Mouse (Mus musculus) forebrain, embryonic 16.5 days (tissue): ENCODE measurements around the gene Borcs7. TPM values are rescaled to one million over a fixed set of nuclear protein-coding genes. Genes with fewer than 3 reads are reported as not detected.
"Not testable (repeated sequence)": the region's sequence is repeated elsewhere in the genome, so short reads cannot be mapped to it uniquely, and the experiment has no call there.

Experiments
- ATAC-seq: fragments of 200-750 bp; cut with Nextera tagmentation; 2 replicates; pipeline ENCODE4 v1.8.0; 2017; ENCODE audit warnings: mild to moderate bottlenecking, moderate library complexity
- H3K27ac ChIP-seq: fragments of 300-500 bp; sonication (generic); 2 replicates; pipeline ENCODE4 v1.5.1; 2014; ENCODE audit warnings: low read length, control low read depth
- H3K27me3 ChIP-seq: fragments of 300-500 bp; sonication (generic); replicated peaks from 2 replicates; pipeline ENCODE4 v1.6.1; 2014; ENCODE audit warnings: low read length; ENCODE audit not compliant: control insufficient read depth, insufficient read depth
- H3K36me3 ChIP-seq: fragments of 300-500 bp; sonication (generic); 2 replicates; pipeline ENCODE4 v1.6.1; 2014; ENCODE audit not compliant: control insufficient read depth, insufficient read depth
- H3K4me1 ChIP-seq: fragments of 300-500 bp; sonication (generic); replicated peaks from 2 replicates; pipeline ENCODE4 v1.6.1; 2014; ENCODE audit warnings: low read length; ENCODE audit not compliant: control insufficient read depth, insufficient read depth
- H3K4me2 ChIP-seq: fragments of 300-500 bp; sonication (generic); 2 replicates; pipeline ENCODE4 v1.6.1; 2014; ENCODE audit warnings: mild to moderate bottlenecking, low read length, control low read depth
- H3K4me3 ChIP-seq: fragments of 300-500 bp; sonication (generic); replicated peaks from 2 replicates; pipeline ENCODE4 v1.5.1; 2014; ENCODE audit warnings: mild to moderate bottlenecking, low read length, control low read depth
- H3K9ac ChIP-seq: fragments of 300-500 bp; sonication (generic); replicated peaks from 2 replicates; pipeline ENCODE4 v1.6.1; 2014; ENCODE audit warnings: low read depth, low read length, control low read depth
- H3K9me3 ChIP-seq: fragments of 300-500 bp; sonication (generic); 2 replicates; pipeline ENCODE4 v1.6.1; 2016; ENCODE audit warnings: low read length; ENCODE audit not compliant: control insufficient read depth
- WGBS: fragments of 180-500 bp; shearing (Covaris S2); extraction: QIAGEN DNeasy Blood & Tissue Kit; methylation state at CpG from one replicate; pipeline ENCODE4 v1.1.7; 2014; 5-methylcytosine and 5-hydroxymethylcytosine counted together
- polyA plus RNA-seq: library from polyadenylated mRNA; unstranded; fragments of >200 nt; fragmentation: Nextera tagmentation; extraction: Ambion mirVana; gene quantifications from 2 replicates; pipeline ENCODE4 v1.2.1, GENCODE M21; 2015

The Borcs7 gene
- polyA plus RNA-seq, 1 experiment from 2014 or later: 14.0 TPM

DNA sequence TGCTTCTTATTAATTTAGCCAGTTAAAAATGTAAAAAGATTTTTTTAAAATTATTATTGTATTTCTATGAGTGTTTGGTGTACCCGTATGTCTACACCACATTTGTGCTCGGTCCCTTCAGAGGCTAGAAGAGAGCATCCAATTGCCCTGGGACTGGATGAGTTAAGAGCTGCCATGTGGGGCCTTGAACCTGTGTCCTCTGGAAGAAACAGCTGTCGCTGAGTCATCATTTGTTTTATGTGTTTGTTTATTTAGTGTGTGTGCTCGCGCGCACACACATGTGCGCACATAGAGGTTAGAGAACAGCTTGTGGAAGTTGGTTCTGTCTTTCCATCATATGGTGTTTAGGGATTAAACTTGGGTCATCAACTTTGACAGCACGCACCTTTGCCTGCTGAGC lies 36.4 kb downstream of the Borcs7 start:
- no peak overlapping the region for H3K27ac ChIP-seq
- ATAC-seq: no peak

DNA sequence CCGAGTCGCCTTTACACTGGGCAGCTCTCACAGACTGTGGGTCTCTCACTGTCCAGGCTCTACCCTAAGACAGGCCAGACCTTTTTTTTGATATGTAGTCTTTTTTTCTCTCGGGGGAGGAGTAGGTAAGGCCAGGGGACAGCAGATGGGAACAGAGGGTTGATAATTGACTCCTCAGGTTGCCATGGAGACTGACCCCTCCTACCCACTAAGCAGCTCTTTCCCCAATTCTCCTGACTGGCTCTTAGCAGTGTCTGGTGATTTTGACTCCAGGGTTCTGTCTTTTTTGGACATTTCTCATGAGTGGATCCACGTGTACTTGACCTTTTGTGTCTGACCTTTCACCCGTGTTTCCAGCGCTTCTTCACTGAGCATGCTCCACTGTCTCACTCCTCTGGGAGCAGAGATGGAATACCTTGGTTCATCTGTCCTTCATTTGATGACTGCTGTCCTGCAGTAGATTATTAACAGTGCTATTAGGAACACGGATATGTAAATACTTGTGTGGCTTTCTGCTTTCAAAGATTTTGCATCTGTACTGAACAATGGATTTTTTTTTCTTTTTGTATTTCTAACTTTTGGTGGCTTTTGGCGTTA lies 37.5 kb downstream of the Borcs7 start:
- no peaks in the 10 kb centered on the region for H3K27me3 ChIP-seq
- H3K4me2 ChIP-seq: no peak overlapping the region
- H3K27ac ChIP-seq: no peak overlapping the region
- no peak for ATAC-seq
- no peak overlapping the region for H3K4me3 ChIP-seq
- no peaks in the 10 kb centered on the region for H3K9me3 ChIP-seq
- 55% methylated on average over 8 of the region's 8 CpGs for WGBS
- H3K4me1 ChIP-seq: peaks cover 3% of the 10 kb centered on the region; the same call in 1 of the 2 replicates
- no peaks in the 10 kb centered on the region for H3K36me3 ChIP-seq
- H3K9ac ChIP-seq: no peak overlapping the region

More for the DNA sequence above, 36.4 kb downstream of the Borcs7 start:
- Histone ChIP-seq H3K9me3 (no peaks in the 10 kb centered on the region), H3K27me3 (no peaks in the 10 kb centered on the region), H3K4me2 (no peak overlapping the region), H3K4me1 (peaks cover 3% of the 10 kb centered on the region; the same call in 1 of the 2 replicates), H3K4me3 (no peak overlapping the region), H3K9ac (no peak overlapping the region), H3K36me3 (no peaks in the 10 kb centered on the region)
- 99% methylated on average over 8 of the region's 8 CpGs for WGBS

DNA sequence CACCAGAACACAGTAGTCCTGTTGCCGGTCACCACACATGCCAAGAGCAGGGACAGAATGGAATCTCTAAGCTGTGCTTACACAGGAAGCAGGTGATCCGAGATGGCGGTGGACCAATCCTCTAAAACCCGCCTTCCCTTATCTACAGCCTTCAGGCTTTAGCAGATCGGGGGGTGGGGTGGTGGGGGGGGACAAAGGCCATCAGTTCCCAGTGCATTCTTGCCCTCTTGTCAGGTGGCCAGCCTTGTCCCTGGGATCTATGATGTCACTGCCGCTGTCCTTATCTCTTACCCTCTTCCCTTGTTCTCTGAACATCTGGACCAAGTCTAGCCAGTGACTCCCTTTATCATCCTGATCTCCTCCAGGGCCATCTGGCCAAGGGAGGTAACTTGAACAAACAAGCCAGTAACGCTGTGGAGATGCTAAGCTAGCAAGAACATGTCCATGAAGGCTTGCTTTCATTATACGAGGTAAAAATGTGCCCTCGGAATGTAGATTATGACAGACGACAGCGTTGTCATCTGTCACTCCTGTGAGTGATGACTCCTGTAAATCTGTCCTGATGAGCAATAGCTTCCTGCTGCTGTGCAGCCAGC lies 38.3 kb downstream of the Borcs7 start:
- ATAC-seq: no peak
- Histone ChIP-seq H3K4me1 (peaks cover 3% of the 10 kb centered on the region; the same call in 1 of the 2 replicates), H3K36me3 (no peaks in the 10 kb centered on the region), H3K27me3 (no peaks in the 10 kb centered on the region), H3K4me2 (no peak overlapping the region), H3K27ac (no peak overlapping the region), H3K4me3 (no peak overlapping the region), H3K9me3 (no peaks in the 10 kb centered on the region), H3K9ac (no peak overlapping the region)
- WGBS: 90% methylated on average over 11 of the region's 11 CpGs

DNA sequence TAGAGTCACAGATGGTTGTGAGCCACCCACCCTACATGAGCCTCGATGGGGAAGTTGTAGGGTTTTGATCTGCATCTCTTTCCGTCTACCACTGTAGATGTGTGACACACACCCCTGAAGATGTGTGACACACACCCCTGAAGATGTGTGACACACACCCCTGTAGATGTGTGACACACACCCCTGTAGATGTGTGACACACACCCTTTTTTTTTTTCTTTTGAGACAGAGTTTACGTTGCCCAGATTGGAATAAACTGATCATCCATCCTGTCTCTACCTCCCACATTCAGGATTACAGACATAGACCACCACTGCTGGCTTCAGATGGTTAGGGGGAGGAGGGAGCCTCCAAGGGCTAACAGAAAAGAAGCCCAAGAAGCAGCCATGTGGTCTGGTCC lies 39.2 kb downstream of the Borcs7 start:
- no peak overlapping the region for H3K27ac ChIP-seq
- no peaks in the 10 kb centered on the region for H3K9me3 ChIP-seq
- no peaks in the 10 kb centered on the region for H3K36me3 ChIP-seq
- no peak overlapping the region for H3K4me3 ChIP-seq
- no peaks in the 10 kb centered on the region for H3K27me3 ChIP-seq
- ATAC-seq: no peak
- no peak overlapping the region for H3K4me2 ChIP-seq
- H3K9ac ChIP-seq: no peak overlapping the region
- 85% methylated on average over 3 of the region's 3 CpGs for WGBS
- H3K4me1 ChIP-seq: peaks cover 3% of the 10 kb centered on the region; the same call in 1 of the 2 replicates

DNA sequence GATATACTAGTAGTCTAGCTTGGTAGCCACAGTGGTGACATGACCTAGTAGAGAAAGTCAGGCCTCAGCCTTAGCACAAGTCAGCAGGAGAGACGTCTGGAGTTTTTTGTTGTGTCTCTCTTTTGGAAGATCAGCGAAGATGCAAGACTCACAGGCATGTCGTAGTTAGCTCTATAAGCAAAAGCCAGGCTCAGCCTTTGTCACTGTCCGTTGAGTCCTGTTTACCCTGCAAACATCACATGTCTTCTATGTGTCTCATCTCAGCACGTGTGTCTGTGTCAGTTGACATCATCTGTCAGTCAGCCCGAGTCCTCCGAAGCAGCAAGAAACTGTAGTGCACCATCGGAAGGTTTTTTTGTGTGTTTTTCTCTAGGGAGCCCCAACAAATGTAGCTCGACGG lies 41.6 kb downstream of the Borcs7 start:
- no peak overlapping the region for H3K9ac ChIP-seq
- H3K36me3 ChIP-seq: no peaks in the 10 kb centered on the region
- no peak for ATAC-seq
- H3K9me3 ChIP-seq: no peaks in the 10 kb centered on the region
- no peak overlapping the region for H3K4me2 ChIP-seq
- WGBS: 86% methylated on average over 10 of the region's 10 CpGs
- no peaks in the 10 kb centered on the region for H3K27me3 ChIP-seq
- H3K4me1 ChIP-seq: peaks cover 3% of the 10 kb centered on the region; the same call in 1 of the 2 replicates
- no peak overlapping the region for H3K4me3 ChIP-seq
- H3K27ac ChIP-seq: no peak overlapping the region

DNA sequence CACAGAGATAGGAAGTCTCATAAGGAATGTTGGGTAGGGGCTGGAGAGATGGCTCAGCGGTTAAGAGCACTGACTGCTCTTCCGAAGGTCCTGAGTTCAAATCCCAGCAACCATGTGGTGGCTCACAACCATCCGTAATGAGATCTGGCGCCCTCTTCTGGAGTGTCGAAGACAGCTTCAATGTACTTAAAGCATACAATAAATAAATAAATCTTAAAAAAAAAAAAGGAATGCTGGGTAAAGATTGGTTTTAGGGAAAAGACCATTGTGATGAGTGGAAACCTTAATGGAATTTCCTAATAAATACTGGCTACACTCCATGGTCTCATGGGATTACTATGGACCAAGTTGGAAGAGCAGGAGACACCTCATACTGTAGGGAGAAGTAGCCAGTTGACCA lies 43.0 kb downstream of the Borcs7 start:
- ATAC-seq, H3K27ac ChIP-seq, H3K4me1 ChIP-seq, H3K4me2 ChIP-seq, H3K9me3 ChIP-seq, H3K36me3 ChIP-seq, H3K4me3 ChIP-seq, H3K9ac ChIP-seq, H3K27me3 ChIP-seq: not testable (repeated sequence)
- 96% methylated on average over 5 of the region's 5 CpGs for WGBS

DNA sequence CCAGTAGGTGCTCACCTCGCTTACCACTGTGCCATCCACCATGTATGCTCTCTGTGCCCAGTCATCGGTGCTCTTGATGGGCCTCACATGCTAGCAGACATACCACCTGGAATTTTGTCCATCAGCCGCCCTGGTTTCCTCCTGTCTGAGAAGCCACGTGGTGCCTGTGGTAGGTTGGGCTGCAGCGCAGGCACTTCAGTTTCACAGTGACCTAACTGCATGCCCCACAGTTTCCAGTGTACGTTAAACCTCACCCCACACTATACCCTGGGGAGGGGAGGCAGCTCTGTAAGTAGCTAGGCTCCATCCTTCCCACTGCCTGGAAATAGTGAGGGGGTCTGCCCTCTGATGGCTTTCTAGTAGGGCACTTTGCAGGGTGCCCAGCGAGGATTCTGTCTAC lies 43.9 kb downstream of the Borcs7 start:
- no peaks in the 10 kb centered on the region for H3K27me3 ChIP-seq
- H3K9ac ChIP-seq: no peak overlapping the region
- H3K4me1 ChIP-seq: no peaks in the 10 kb centered on the region
- H3K9me3 ChIP-seq: no peaks in the 10 kb centered on the region
- H3K4me3 ChIP-seq: no peak overlapping the region
- H3K27ac ChIP-seq: no peak overlapping the region
- no peak for ATAC-seq
- WGBS: 90% methylated on average over 7 of the region's 7 CpGs
- H3K4me2 ChIP-seq: no peak overlapping the region
- no peaks in the 10 kb centered on the region for H3K36me3 ChIP-seq

DNA sequence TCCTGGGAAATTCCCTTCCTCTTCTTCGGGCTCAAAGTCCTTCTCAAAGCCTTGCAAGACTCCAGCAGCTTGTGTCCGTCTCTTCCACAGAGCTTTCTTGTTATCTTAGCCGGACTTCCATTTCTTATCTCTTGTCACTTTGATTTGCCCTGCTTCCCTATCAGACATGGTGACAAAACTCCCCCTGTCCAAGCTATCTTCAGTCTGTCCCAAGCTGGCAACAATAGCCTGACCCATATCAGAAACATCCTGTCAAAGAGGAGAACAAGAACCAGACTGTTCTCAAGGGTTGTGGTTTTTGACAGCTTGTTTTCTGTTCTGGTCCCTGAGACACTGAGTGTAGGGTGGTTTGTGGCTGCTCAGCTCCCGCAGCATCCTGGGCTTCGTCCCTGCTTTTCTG lies 45.5 kb downstream of the Borcs7 start:
- 73% methylated on average over 5 of the region's 5 CpGs for WGBS
- H3K4me1 ChIP-seq: no peaks in the 10 kb centered on the region
- no peaks in the 10 kb centered on the region for H3K9me3 ChIP-seq
- H3K9ac ChIP-seq: no peak overlapping the region
- H3K4me2 ChIP-seq: no peak overlapping the region
- no peak for ATAC-seq
- H3K27me3 ChIP-seq: no peaks in the 10 kb centered on the region
- no peak overlapping the region for H3K4me3 ChIP-seq
- no peak overlapping the region for H3K27ac ChIP-seq
- H3K36me3 ChIP-seq: no peaks in the 10 kb centered on the region

DNA sequence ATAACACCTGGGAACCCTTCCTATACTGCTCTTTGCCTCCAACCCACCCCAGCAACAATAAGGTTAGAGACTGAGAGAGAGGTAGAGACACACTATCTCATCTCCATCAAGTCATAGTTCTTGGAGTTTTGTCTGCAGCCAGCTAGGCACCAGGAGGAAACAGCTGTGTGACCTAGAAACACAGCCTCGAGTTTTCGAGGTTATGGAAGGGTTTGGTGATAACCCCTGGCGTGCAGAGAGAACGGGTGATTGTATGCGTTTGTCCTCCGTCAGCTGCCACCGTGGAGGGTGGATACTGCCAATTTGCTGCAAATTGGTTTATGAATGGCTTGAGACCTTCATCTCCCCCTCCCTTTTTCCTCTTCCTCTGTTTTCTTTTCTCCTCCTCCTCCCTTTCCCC lies 47.4 kb downstream of the Borcs7 start:
- Histone ChIP-seq H3K4me1 (no peaks in the 10 kb centered on the region), H3K9ac (no peak overlapping the region), H3K4me2 (no peak overlapping the region), H3K27me3 (no peaks in the 10 kb centered on the region), H3K4me3 (no peak overlapping the region), H3K36me3 (no peaks in the 10 kb centered on the region), H3K27ac (no peak overlapping the region), H3K9me3 (no peaks in the 10 kb centered on the region)
- WGBS: 81% methylated on average over 7 of the region's 7 CpGs
- ATAC-seq: no peak
